Mouse (Mus musculus): ENCODE data around the gene Stau1.

DNA sequence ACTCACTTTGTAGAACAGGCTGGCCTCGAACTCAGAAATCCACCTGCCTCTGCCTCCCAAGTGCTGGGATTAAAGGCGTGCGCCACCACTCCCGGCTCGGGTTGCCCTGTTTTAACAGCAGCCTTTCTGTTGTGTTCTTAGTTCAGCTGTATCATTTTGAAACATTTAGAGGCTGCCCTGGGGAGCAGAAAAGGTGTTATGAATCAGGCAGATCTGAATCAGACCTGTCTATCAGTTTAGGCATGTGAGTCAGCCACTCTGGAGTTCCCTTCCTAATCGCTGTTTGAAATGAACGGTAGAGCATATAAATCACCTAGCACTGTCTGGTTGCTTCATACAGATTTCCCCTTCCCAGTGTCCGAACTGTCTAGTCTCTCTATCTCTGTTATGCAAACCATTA, 85.6 kb downstream of the Stau1 start:
- TF ChIP-seq POLR2A (IDR thresholded peaks at IDR 0.05; ENCODE audit: low read depth, low read length) (no peak), CTCF (IDR thresholded peaks at IDR 0.05; ENCODE audit: extremely low read depth, insufficient read depth, insufficient read length, insufficient replicate concordance) (no peak)
